Mouse (Mus musculus): Measurements from ENCODE around the gene Rnf169.

GRCm38 (mm10) chr7:99878254-99878653 lies 102.0 kb downstream of the Rnf169 start:
- TF ChIP-seq EP300 (IDR thresholded peaks at IDR 0.05; ENCODE audit: low read depth) (no peak), CTCF (IDR thresholded peaks at IDR 0.05; ENCODE audit: low read depth) (no peak)
